Mouse (Mus musculus) midbrain, embryonic 12.5 days (tissue): Measurements from ENCODE around the gene Ftsj3. TPM values are rescaled to one million over a fixed set of nuclear protein-coding genes. Genes with fewer than 3 reads are reported as not detected.
A peak's percentile ranks its signal among the peaks of the same experiment; 100 is the strongest.
"Not testable (repeated sequence)": the region's sequence is repeated elsewhere in the genome, so short reads cannot be mapped to it uniquely, and the experiment has no call there.

ENCODE experiments used
- ATAC-seq: fragments of 200-750 bp; cut with Nextera tagmentation; 2 replicates; pipeline ENCODE4 v1.8.0; 2017; ENCODE audit warnings: low read depth, moderate TSS enrichment, moderate library complexity; ENCODE audit not compliant: low FRiP score
- H3K27ac ChIP-seq: fragments of 300-500 bp; sonication (generic); replicated peaks from 2 replicates; pipeline ENCODE4 v1.5.1; 2016; ENCODE audit warnings: mild to moderate bottlenecking
- H3K27me3 ChIP-seq: fragments of 300-500 bp; sonication (generic); 2 replicates; pipeline ENCODE4 v1.6.1; 2016; ENCODE audit warnings: mild to moderate bottlenecking
- H3K36me3 ChIP-seq: fragments of 300-500 bp; sonication (generic); 2 replicates; pipeline ENCODE4 v1.6.1; 2016
- H3K4me1 ChIP-seq: fragments of 300-500 bp; sonication (generic); 2 replicates; pipeline ENCODE4 v1.6.1; 2016
- H3K4me2 ChIP-seq: fragments of 300-500 bp; sonication (generic); replicated peaks from 2 replicates; pipeline ENCODE4 v1.6.1; 2016; ENCODE audit warnings: mild to moderate bottlenecking, moderate library complexity
- H3K4me3 ChIP-seq: fragments of 300-500 bp; sonication (generic); 2 replicates; pipeline ENCODE4 v1.5.1; 2016; ENCODE audit warnings: mild to moderate bottlenecking
- H3K9ac ChIP-seq: fragments of 300-500 bp; sonication (generic); replicated peaks from 2 replicates; pipeline ENCODE4 v1.6.1; 2016; ENCODE audit warnings: mild to moderate bottlenecking, moderate library complexity
- H3K9me3 ChIP-seq: fragments of 300-500 bp; sonication (generic); 2 replicates; pipeline ENCODE4 v1.6.1; 2016; ENCODE audit warnings: mild to moderate bottlenecking
- WGBS: fragments of 180-500 bp; shearing (Covaris S2); methylation state at CpG from one replicate; pipeline ENCODE4 v1.1.7; 2016; 5-methylcytosine and 5-hydroxymethylcytosine counted together
- polyA plus RNA-seq: library from polyadenylated mRNA; unstranded; fragments of >200 nt; fragmentation: Nextera tagmentation; extraction: Ambion mirVana; gene quantifications from 2 replicates; pipeline ENCODE4 v1.2.1, GENCODE M21; 2016

Gene Ftsj3
- polyA plus RNA-seq, 1 experiment from 2014 or later, result 58.0 TPM

- peaks cover 32% of the 10 kb centered on the region for H3K4me1 ChIP-seq
- no peak overlapping the region for H3K9ac ChIP-seq
- H3K9me3 ChIP-seq, result no peaks in the 10 kb centered on the region
- peaks cover 50% of the 10 kb centered on the region for H3K36me3 ChIP-seq
- H3K4me2 ChIP-seq, result no peak overlapping the region
- H3K4me3 ChIP-seq, result no peak overlapping the region
- H3K27ac ChIP-seq, result peak overlapping the region; percentile 76; the same call in 1 of the 2 replicates
- H3K27me3 ChIP-seq, result no peaks in the 10 kb centered on the region
- 88% methylated on average over 13 of the region's 15 CpGs for WGBS
- no peak for ATAC-seq
These were observed 11.5 kb upstream of the Ftsj3 start for GRCm38 (mm10) chr11:106267311-106267852.

- H3K36me3 ChIP-seq, result peaks cover 60% of the 10 kb centered on the region
- H3K27ac ChIP-seq, result no peak overlapping the region
- no peak overlapping the region for H3K4me2 ChIP-seq
- 95% methylated on average over 10 of the region's 10 CpGs for WGBS
- H3K9ac ChIP-seq, result no peak overlapping the region
- no peaks in the 10 kb centered on the region for H3K27me3 ChIP-seq
- no peaks in the 10 kb centered on the region for H3K9me3 ChIP-seq
- no peak overlapping the region for H3K4me3 ChIP-seq
- no peak for ATAC-seq
- H3K4me1 ChIP-seq, result peaks cover 27% of the 10 kb centered on the region
These were observed 10.6 kb upstream of the Ftsj3 start for GRCm38 (mm10) chr11:106266431-106266830.

- H3K27me3 ChIP-seq, result no peaks in the 10 kb centered on the region
- WGBS, result 94% methylated on average over 4 of the region's 4 CpGs
- no peak overlapping the region for H3K9ac ChIP-seq
- H3K27ac ChIP-seq, result no peak overlapping the region
- ATAC-seq, result no peak
- no peak overlapping the region for H3K4me2 ChIP-seq
- H3K4me3 ChIP-seq, result no peak overlapping the region
- H3K36me3 ChIP-seq, result peaks cover 69% of the 10 kb centered on the region
- no peaks in the 10 kb centered on the region for H3K9me3 ChIP-seq
- peaks cover 22% of the 10 kb centered on the region for H3K4me1 ChIP-seq
These were observed 9.7 kb upstream of the Ftsj3 start for GRCm38 (mm10) chr11:106265570-106265969.

DNA sequence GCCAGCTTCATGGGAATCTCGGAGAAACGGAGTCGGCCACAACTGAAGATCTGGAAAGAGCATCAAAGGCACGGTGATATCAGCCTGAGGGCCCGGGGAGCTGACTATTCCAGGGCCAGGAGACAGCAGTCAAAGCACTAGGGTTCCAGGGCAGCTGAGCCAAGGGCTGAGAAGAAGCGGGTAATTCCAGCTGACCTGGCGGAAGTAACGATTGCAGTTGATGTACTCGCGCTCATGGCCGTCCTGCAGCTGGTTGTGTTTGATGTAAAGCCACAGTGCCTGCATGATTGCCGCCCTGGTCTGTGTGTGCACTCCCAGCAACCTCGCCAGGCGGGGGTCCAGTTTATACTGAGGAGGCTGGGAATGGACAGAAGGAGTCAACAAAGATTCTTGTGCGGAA is 9.1 kb upstream of the Ftsj3 start:
- Histone ChIP-seq H3K4me1 (peaks cover 16% of the 10 kb centered on the region), H3K9me3 (no peaks in the 10 kb centered on the region), H3K4me3 (no peak overlapping the region), H3K27ac (no peak overlapping the region), H3K27me3 (no peaks in the 10 kb centered on the region), H3K9ac (no peak overlapping the region), H3K4me2 (no peak overlapping the region), H3K36me3 (peaks cover 70% of the 10 kb centered on the region)
- WGBS, result 93% methylated on average over 15 of the region's 15 CpGs
- ATAC-seq, result no peak

DNA sequence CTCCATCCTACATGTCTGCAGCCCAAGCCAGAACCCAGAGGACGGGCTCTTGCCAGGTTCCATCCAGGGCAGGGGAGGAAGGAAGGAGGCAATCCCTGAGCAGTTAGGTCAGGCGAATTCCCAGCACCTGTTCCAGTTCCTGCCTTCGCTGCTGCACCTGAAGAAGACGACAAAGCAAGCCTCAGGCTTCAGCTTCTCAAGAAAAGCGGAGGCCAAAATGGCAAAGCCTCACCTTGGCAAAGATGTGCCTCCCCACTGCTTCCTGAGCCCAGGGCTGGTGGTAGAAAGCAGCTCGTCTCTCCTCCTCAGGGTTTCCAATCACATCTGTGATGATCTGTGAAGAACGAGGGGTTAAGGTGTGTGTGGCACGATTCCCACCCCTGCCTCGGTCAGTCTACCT is 8.1 kb upstream of the Ftsj3 start:
- no peak overlapping the region for H3K9ac ChIP-seq
- H3K4me1 ChIP-seq, result peaks cover 13% of the 10 kb centered on the region
- H3K27me3 ChIP-seq, result no peaks in the 10 kb centered on the region
- H3K27ac ChIP-seq, result no peak overlapping the region
- ATAC-seq, result no peak
- peaks cover 75% of the 10 kb centered on the region for H3K36me3 ChIP-seq
- H3K4me3 ChIP-seq, result no peak overlapping the region
- no peak overlapping the region for H3K4me2 ChIP-seq
- 92% methylated on average over 9 of the region's 9 CpGs for WGBS
- no peaks in the 10 kb centered on the region for H3K9me3 ChIP-seq

DNA sequence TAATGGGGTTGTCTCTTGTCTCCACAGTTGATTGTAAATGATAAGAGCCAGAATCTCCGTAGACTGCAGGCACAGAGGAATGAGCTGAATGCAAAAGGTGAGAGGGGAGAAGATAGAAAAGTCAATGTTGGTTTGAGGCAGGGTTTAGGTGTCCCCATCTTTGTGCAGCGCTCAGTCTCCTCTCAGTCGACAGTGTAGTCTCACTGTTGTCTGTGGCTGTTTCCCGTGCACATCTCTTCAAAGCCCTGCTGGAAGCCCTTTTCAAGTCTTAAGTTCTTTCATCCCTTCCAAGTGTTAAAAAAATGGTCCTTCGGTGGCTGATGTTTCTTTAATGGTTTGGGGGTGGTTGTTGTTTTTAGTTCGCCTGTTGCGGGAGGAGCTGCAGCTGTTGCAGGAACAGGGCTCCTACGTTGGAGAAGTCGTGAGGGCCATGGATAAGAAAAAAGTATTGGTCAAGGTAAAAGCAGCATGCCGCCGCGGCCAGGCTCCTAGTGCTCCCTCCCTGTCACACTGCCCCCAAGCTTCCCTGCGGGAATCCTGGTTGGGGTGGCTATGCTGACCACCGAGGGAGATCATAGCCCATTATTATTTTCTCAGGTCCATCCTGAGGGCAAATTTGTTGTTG is 5.1 kb upstream of the Ftsj3 start:
- Histone ChIP-seq H3K27ac (no peak overlapping the region), H3K36me3 (peaks cover 77% of the 10 kb centered on the region), H3K4me1 (peaks cover 12% of the 10 kb centered on the region), H3K4me3 (no peak overlapping the region), H3K9me3 (no peaks in the 10 kb centered on the region), H3K27me3 (no peaks in the 10 kb centered on the region), H3K4me2 (no peak overlapping the region), H3K9ac (no peak overlapping the region)
- WGBS, result 88% methylated on average over 14 of the region's 14 CpGs
- no peak for ATAC-seq

DNA sequence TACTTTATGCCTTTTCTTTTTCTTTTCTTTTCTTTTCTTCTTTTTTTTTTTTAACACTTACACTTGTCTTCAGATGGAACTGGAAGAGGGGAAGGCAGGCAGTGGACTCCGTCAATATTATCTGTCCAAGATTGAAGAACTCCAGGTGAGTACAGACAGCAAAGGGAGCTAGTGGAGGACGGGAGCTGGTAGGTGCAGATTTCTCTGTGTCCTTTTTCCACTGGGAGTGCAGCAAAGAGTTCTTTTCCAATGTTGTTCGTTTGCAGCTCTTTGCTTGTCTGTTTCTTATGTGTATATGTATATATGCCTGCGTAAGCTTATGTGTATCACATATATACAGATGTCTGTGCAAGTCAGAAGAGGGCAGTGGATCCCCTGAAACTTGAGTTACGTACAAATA is 896 bp upstream of the Ftsj3 start:
- H3K27me3 ChIP-seq, result no peaks in the 10 kb centered on the region
- H3K9me3 ChIP-seq, result no peaks in the 10 kb centered on the region
- H3K36me3 ChIP-seq, result peaks cover 58% of the 10 kb centered on the region
- H3K9ac ChIP-seq, result peak overlapping the region; percentile 89
- peak overlapping the region; percentile 86 for H3K4me3 ChIP-seq
- ATAC-seq, result no peak
- no peak overlapping the region for H3K27ac ChIP-seq
- WGBS, result 80% methylated on average over 5 of the region's 5 CpGs
- peaks cover 22% of the 10 kb centered on the region for H3K4me1 ChIP-seq
- peak overlapping the region; percentile 81 for H3K4me2 ChIP-seq

DNA sequence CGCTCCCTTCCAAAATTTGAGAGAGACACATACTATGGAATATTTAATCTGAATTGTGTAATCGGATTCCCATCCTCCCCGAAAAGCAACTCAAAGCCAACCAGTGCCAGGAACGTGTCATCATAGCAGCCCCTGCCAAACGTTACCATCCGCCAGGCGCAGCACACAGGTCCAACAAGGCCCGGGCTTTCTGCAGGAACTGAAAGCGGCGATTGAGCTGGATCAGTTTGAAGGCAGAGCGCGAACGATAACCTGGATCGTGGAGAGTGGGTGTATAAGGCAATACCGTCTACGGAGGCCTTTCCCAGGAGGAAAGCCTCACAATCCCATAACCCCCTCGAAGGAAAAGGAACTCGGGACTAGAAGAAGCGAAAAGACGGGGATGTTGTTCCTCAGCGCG is 705 bp downstream of the Ftsj3 start:
- H3K9me3 ChIP-seq, result no peaks in the 10 kb centered on the region
- peaks cover 61% of the 10 kb centered on the region for H3K36me3 ChIP-seq
- H3K4me2 ChIP-seq, result peak overlapping the region; percentile 81
- H3K4me1 ChIP-seq, result peaks cover 22% of the 10 kb centered on the region
- H3K9ac ChIP-seq, result peak overlapping the region; percentile 60
- H3K27me3 ChIP-seq, result no peaks in the 10 kb centered on the region
- 4% methylated on average over 22 of the region's 22 CpGs for WGBS
- H3K4me3 ChIP-seq, result peak overlapping the region; percentile 86
- ATAC-seq, result no peak
- no peak overlapping the region for H3K27ac ChIP-seq

DNA sequence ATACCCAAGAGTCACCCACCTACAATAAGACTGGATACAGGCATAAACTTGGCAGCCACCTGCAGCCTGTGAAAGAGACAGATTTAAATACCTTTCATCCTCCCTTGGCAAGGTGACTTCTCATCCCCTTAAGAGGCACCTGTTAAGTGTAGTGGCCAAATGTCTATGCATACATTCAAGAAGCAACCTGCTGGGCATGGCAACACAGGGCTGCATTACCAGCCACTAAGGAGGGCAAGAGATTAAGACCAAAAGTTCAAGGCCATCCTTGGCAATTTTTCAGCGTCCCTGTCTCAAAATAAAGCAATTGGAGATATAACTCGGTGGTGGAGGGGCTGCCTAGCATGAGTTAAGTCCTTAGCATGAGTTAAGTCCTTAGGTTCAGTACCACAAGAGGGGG is 1.1 kb downstream of the Ftsj3 start:
- peaks cover 65% of the 10 kb centered on the region for H3K36me3 ChIP-seq
- no peak for ATAC-seq
- H3K9me3 ChIP-seq, result no peaks in the 10 kb centered on the region
- H3K27ac ChIP-seq, result no peak overlapping the region
- peaks cover 22% of the 10 kb centered on the region for H3K4me1 ChIP-seq
- H3K27me3 ChIP-seq, result no peaks in the 10 kb centered on the region
- H3K9ac ChIP-seq, result peak overlapping the region; percentile 60
- peak overlapping the region; percentile 86 for H3K4me3 ChIP-seq
- H3K4me2 ChIP-seq, result peak overlapping the region; percentile 81
- 16% methylated on average over 2 of the region's 2 CpGs for WGBS

DNA sequence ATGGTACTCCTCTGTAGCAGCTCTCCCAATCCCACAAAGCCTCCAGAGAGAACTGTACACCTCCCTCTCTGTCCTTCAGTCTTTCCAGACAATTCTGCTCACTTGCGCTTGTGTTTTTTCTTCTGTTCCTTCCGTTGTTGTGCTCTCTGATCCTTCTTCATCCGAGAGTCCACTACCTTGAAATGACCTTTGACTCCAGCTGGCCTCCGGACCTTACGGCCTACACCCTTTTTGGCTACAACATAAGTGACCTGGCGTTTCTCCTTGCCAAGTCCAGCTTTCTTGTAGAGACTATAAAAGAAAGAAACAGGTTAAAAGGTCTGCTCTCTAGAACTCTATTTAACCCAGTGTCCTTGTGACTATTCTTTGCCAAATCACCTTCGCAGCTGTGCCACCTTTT is 6.6 kb downstream of the Ftsj3 start:
- Histone ChIP-seq H3K4me1 (0 out of 2 replicates have a peak, but pooled peaks cover under 1% of the 10 kb centered on the region), H3K27ac (no peak overlapping the region), H3K36me3 (peaks cover 97% of the 10 kb centered on the region), H3K4me2 (no peak overlapping the region), H3K27me3 (no peaks in the 10 kb centered on the region), H3K9ac (no peak overlapping the region), H3K9me3 (peaks cover 5% of the 10 kb centered on the region), H3K4me3 (no peak overlapping the region)
- WGBS, result 92% methylated on average over 7 of the region's 7 CpGs
- ATAC-seq, result no peak

GRCm38 (mm10) chr11:106246834-106247233 is 9.0 kb downstream of the Ftsj3 start:
- H3K36me3 ChIP-seq, result peaks cover 99% of the 10 kb centered on the region
- WGBS, result 94% methylated on average over 1 of the region's 1 CpGs
- ATAC-seq, result no peak

DNA sequence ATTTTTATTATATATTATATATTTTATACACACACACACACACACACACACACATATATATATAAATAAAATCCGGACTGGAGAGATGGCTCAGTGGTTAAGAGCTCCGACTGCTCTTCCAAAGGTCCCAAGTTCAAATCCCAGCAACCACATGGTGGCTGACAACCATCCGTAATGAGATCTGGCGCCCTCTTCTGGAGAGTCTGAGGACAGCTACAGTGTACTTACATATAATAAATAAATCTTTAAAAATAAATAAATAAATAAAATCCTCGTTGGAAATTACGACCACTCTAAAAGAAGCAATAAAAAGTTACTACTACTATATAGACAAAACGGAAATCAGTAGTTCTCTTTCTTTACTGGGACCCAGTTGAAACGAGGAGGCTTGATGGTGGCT is 21.9 kb downstream of the Ftsj3 start:
- not testable (repeated sequence) for H3K4me2 ChIP-seq, ATAC-seq, H3K9me3 ChIP-seq, H3K27ac ChIP-seq, H3K27me3 ChIP-seq, H3K4me3 ChIP-seq, H3K4me1 ChIP-seq, H3K9ac ChIP-seq
- H3K36me3 ChIP-seq, result peaks cover 82% of the 10 kb centered on the region
- WGBS, result 84% methylated on average over 8 of the region's 8 CpGs

More at GRCm38 (mm10) chr11:106246834-106247233, 9.0 kb downstream of the Ftsj3 start:
- no peaks in the 10 kb centered on the region for H3K27me3 ChIP-seq
- H3K4me3 ChIP-seq, result no peak overlapping the region
- H3K9ac ChIP-seq, result no peak overlapping the region
- H3K4me1 ChIP-seq, result no peaks in the 10 kb centered on the region
- H3K9me3 ChIP-seq, result peaks cover 5% of the 10 kb centered on the region
- no peak overlapping the region for H3K27ac ChIP-seq
- H3K4me2 ChIP-seq, result no peak overlapping the region

- Histone ChIP-seq H3K9ac (no peak overlapping the region), H3K27me3 (no peaks in the 10 kb centered on the region), H3K4me2 (no peak overlapping the region), H3K27ac (no peak overlapping the region), H3K9me3 (no peaks in the 10 kb centered on the region), H3K36me3 (peaks cover 19% of the 10 kb centered on the region), H3K4me3 (no peak overlapping the region), H3K4me1 (peaks cover 16% of the 10 kb centered on the region)
- no peak for ATAC-seq
- WGBS, result 93% methylated on average over 3 of the region's 3 CpGs
These were observed 35.3 kb downstream of the Ftsj3 start for GRCm38 (mm10) chr11:106220603-106221002.
